Comparison of ENCODE assay signal across 8 mouse cellular contexts in the genomic region with DNA sequence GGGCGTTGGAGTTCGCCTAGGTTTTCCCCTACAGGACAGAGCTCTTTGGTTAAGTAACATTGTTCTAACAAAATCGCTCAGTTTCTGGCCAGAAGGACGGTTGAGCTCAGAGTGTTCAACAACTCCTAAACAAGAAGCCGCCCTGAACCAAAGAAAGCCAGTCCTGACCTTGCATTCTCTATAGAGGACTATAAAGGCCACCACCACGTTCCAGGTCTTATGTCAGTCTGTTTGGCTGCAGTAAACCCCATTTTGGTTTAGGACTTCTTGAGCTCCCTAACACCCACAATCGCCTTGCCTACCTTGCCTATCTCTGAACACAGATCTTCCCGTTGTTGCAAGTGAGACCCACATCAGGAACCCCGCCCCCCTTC. TPM values are rescaled to one million over a fixed set of nuclear protein-coding genes. Genes with fewer than 3 reads are reported as not detected.
A peak's percentile ranks its signal among the peaks of the same experiment; 100 is the strongest.
DNase-seq lines count a peak whose midpoint lies in the region; ATAC-seq and TF ChIP-seq lines count a peak whose summit lies in the region.

No protein-coding gene starts in this region.

- ATAC-seq in heart, embryonic 14.5 days (ENCODE audit: insufficient number of reproducible peaks, insufficient read depth, low FRiP score, low read depth): no peak
- ATAC-seq in hindbrain, embryonic 11.5 days (ENCODE audit: low FRiP score): peak; percentile 56; the same call in 1 of the 2 replicates

- H3K9me3 ChIP-seq in heart, embryonic 14.5 days (ENCODE audit: control insufficient read depth, low read length): peaks cover 4% of the 10 kb centered on the region; the same call in 1 of the 2 replicates
- no peaks in the 10 kb centered on the region for H3K9me3 ChIP-seq in ES-E14 (ENCODE audit: control insufficient read depth, insufficient read depth, low read depth, low read length)
- H3K9me3 ChIP-seq in hindbrain, embryonic 11.5 days (ENCODE audit: control insufficient read depth, low read length): no peaks in the 10 kb centered on the region
- H3K9me3 ChIP-seq in midbrain, embryonic 10.5 days (replicated peaks): peaks cover 9% of the 10 kb centered on the region; the same call in 1 of the 2 replicates

- in situ Hi-C loops in ES-E14 (cut with MboI; ENCODE audit: low sequenced_read_pairs in 2 of 2, unreplicated experiment in 2 of 2): no loop called here

- peak overlapping the region; percentile 40 to 51 for H3K4me3 ChIP-seq in heart, embryonic 14.5 days (ENCODE audit: control insufficient read depth in 1 of 2, insufficient read depth in 1 of 2, low read depth in 1 of 2, low read length in 2 of 2)
- peak overlapping the region; percentile 24 to 50; a peak in 3 of 4 replicates for H3K4me3 ChIP-seq in ES-E14 (ENCODE audit: insufficient read depth in 1 of 2, low read depth in 1 of 2, low read length in 2 of 2, poor library complexity in 1 of 2, severe bottlenecking in 1 of 2)
- peak overlapping the region; percentile 35 for H3K4me3 ChIP-seq in hindbrain, embryonic 11.5 days (ENCODE audit: low read depth, low read length)
- H3K4me3 ChIP-seq in midbrain, embryonic 10.5 days: peak overlapping the region; percentile 66

- no peak overlapping the region for H3K9ac ChIP-seq in heart, embryonic 14.5 days (ENCODE audit: low read length)
- H3K9ac ChIP-seq in ES-E14 (ENCODE audit: insufficient read depth, low read depth, low read length, poor library complexity, severe bottlenecking): no peak overlapping the region
- H3K9ac ChIP-seq in hindbrain, embryonic 11.5 days (ENCODE audit: low read depth, low read length): peak overlapping the region; percentile 21; the same call in 1 of the 2 replicates

- whole genome bisulfite sequencing in heart, embryonic 14.5 days: 14% methylated on average over 9 of the region's 9 CpGs
- WGBS in hindbrain, embryonic 11.5 days: 16% methylated on average over 9 of the region's 9 CpGs
- WGBS in midbrain, embryonic 10.5 days: 17% methylated on average over 9 of the region's 9 CpGs

- no peak overlapping the region for H3K27ac ChIP-seq in heart, embryonic 14.5 days (replicated peaks in 1 of 2; ENCODE audit: control insufficient read depth in 1 of 2, insufficient read depth in 1 of 2, low read depth in 2 of 2, low read length in 2 of 2)
- no peak overlapping the region for H3K27ac ChIP-seq in ES-E14 (ENCODE audit: insufficient read depth, low read depth, low read length, poor library complexity, severe bottlenecking)
- no peak overlapping the region for H3K27ac ChIP-seq in hindbrain, embryonic 11.5 days (ENCODE audit: low read depth, low read length)
- H3K27ac ChIP-seq in midbrain, embryonic 10.5 days (replicated peaks): peak overlapping the region; percentile 69

- H3K27me3 ChIP-seq in heart, embryonic 14.5 days (ENCODE audit: control insufficient read depth, insufficient read depth, low read length): no peaks in the 10 kb centered on the region
- H3K27me3 ChIP-seq in hindbrain, embryonic 11.5 days (ENCODE audit: control insufficient read depth, insufficient read depth, low read length): no peaks in the 10 kb centered on the region
- H3K27me3 ChIP-seq in midbrain, embryonic 10.5 days (ENCODE audit: low read depth, poor library complexity, severe bottlenecking): peaks cover 21% of the 10 kb centered on the region

- peak overlapping the region; percentile 98 for H3K4me2 ChIP-seq in heart, embryonic 14.5 days (ENCODE audit: low read length)
- peak overlapping the region; percentile 77 for H3K4me2 ChIP-seq in hindbrain, embryonic 11.5 days (replicated peaks; ENCODE audit: low read depth, low read length)

- peaks cover 3 to 6% of the 10 kb centered on the region in 2 experiments; a peak in 2 of 4 replicates for H3K4me1 ChIP-seq in heart, embryonic 14.5 days (ENCODE audit: control insufficient read depth in 2 of 2, insufficient read depth in 2 of 2, low read length in 2 of 2)
- H3K4me1 ChIP-seq in ES-E14 (ENCODE audit: control insufficient read depth in 2 of 2, insufficient read depth in 2 of 2, low read length in 2 of 2, poor library complexity in 1 of 2): no peaks in the 10 kb centered on the region
- H3K4me1 ChIP-seq in hindbrain, embryonic 11.5 days (replicated peaks; ENCODE audit: control insufficient read depth, insufficient read depth, low read length): no peaks in the 10 kb centered on the region
- H3K4me1 ChIP-seq in midbrain, embryonic 10.5 days: peaks cover 11% of the 10 kb centered on the region; the same call in 1 of the 2 replicates

- no peaks in the 10 kb centered on the region for H3K36me3 ChIP-seq in heart, embryonic 14.5 days (ENCODE audit: control insufficient read depth, insufficient read depth, low read length)
- H3K36me3 ChIP-seq in ES-E14 (ENCODE audit: control insufficient read depth, insufficient read depth, low read length, poor library complexity, severe bottlenecking): no peaks in the 10 kb centered on the region
- H3K36me3 ChIP-seq in hindbrain, embryonic 11.5 days (ENCODE audit: control insufficient read depth, insufficient read depth, low read length): no peaks in the 10 kb centered on the region
- no peaks in the 10 kb centered on the region for H3K36me3 ChIP-seq in midbrain, embryonic 10.5 days

- no peak for DNase-seq in heart, postnatal 14 days
- peak; percentile 12 for DNase-seq in ES-E14 (ENCODE audit: low read depth, low spot score)
- no peak for DNase-seq in hindbrain, embryonic 11.5 days (ENCODE audit: low spot score)
- no peak for DNase-seq in midbrain, embryonic 10.5 days (ENCODE audit: low spot score)
- DNase-seq in c-Kit-positive CD71-positive TER-119-positive erythroid progenitor cells, embryonic 14.5 days (ENCODE audit: low spot score): no peak
- DNase-seq in frontal cortex, adult 2 months (ENCODE audit: extremely low spot score in 1 of 2, low spot score in 1 of 2): no peak
- DNase-seq in right cerebral cortex, postnatal 36 days (ENCODE audit: low spot score in 2 of 2): no peak

- intact Hi-C loops in heart, postnatal 14 days (cut with DNase I): no loop called here

TF ChIP-seq in ES-E14, 5 proteins besides CTCF, POLR2A, EP300 and RAD21:
- no peak for TF ChIP-seq MAFK (IDR thresholded peaks at IDR 0.05; ENCODE audit: insufficient read depth, low read depth, low read length)
- no peak for TF ChIP-seq HCFC1 (IDR thresholded peaks at IDR 0.05; ENCODE audit: borderline replicate concordance, insufficient read depth, low read length)
- no peak for TF ChIP-seq ZNF384 (IDR thresholded peaks at IDR 0.05; ENCODE audit: low read depth, low read length)

RNA-seq across cellular contexts. Expression of gene Dpy19l2, which starts 0.3 kb away (rescaled TPM):
- 0.16 and 0.30 TPM in 2 replicates for polyA plus RNA-seq in heart, embryonic 14.5 days (2014; fragmentation: Nextera tagmentation; extraction: Ambion mirVana)
- total RNA-seq in heart, postnatal 14 days (2021): under 1 TPM; 0.05 to 0.10 TPM
- 0.11 TPM in 1 of 2 replicates, not detected in the other for total RNA-seq in ES-E14 (2012; rRNA removed)
- polyA plus RNA-seq in hindbrain, embryonic 11.5 days (2014; fragmentation: Nextera tagmentation; extraction: Ambion mirVana): 0.57 and 0.62 TPM in 2 replicates
- 0.10 and 0.11 TPM in 2 replicates for polyA plus RNA-seq in midbrain, embryonic 10.5 days (2016; fragmentation: Nextera tagmentation; extraction: Ambion mirVana)
- polyA plus RNA-seq in frontal cortex, adult 2 months (2012; rRNA removed): 0.08 and 0.13 TPM in 2 replicates
